ENCODE assay signal across 29 mouse cellular contexts in genomic region chr12:11433126-11433525, GRCm38 (mm10). TPM values are rescaled to one million over a fixed set of nuclear protein-coding genes. Genes with fewer than 3 reads are reported as not detected.
DNase-seq lines count a peak whose midpoint lies in the region; ATAC-seq and TF ChIP-seq lines count a peak whose summit lies in the region.
"Had no signal": no experiment of that assay in that cellular context is flagged by ENCODE, and none has a peak within 500 bp of the region (broad histone marks: within the 10 kb centered on the region; RNA-seq: fewer than 3 reads in every experiment).

No protein-coding gene starts in this region.

- WGBS in forebrain, postnatal 0 days: 78% methylated on average over 1 of the region's 1 CpGs
- 93% methylated on average over 1 of the region's 1 CpGs for WGBS in forebrain, embryonic 13.5 days
- WGBS in midbrain, postnatal 0 days: 97% methylated on average over 1 of the region's 1 CpGs
- WGBS in midbrain, embryonic 10.5 days: 86% methylated on average over 1 of the region's 1 CpGs

- ATAC-seq in forebrain, postnatal 0 days: no peak
- ATAC-seq in forebrain, embryonic 13.5 days: no peak
- no peak for ATAC-seq in midbrain, postnatal 0 days (ENCODE audit: low FRiP score)
- ATAC-seq: forebrain, embryonic 16.5 days; intestine, embryonic 16.5 days; liver, embryonic 12.5 days; liver, postnatal 0 days had no signal

- peaks cover 16% of the 10 kb centered on the region for H3K4me1 ChIP-seq in forebrain, postnatal 0 days (ENCODE audit: insufficient read depth)
- H3K4me1 ChIP-seq in forebrain, embryonic 13.5 days: peaks cover 20% of the 10 kb centered on the region
- H3K4me1 ChIP-seq in midbrain, postnatal 0 days (ENCODE audit: insufficient read depth, low read length): 0 out of 2 replicates have a peak, but pooled peaks cover 5% of the 10 kb centered on the region
- H3K4me1 ChIP-seq in midbrain, embryonic 10.5 days: peaks cover 27% of the 10 kb centered on the region
- H3K4me1 ChIP-seq: liver, embryonic 12.5 days had no signal

- H3K36me3 ChIP-seq in forebrain, postnatal 0 days (ENCODE audit: insufficient read depth): no peaks in the 10 kb centered on the region
- no peaks in the 10 kb centered on the region for H3K36me3 ChIP-seq in forebrain, embryonic 13.5 days (ENCODE audit: poor library complexity, severe bottlenecking)
- H3K36me3 ChIP-seq in midbrain, postnatal 0 days (ENCODE audit: insufficient read depth, low read length): no peaks in the 10 kb centered on the region
- no peaks in the 10 kb centered on the region for H3K36me3 ChIP-seq in midbrain, embryonic 10.5 days
- H3K36me3 ChIP-seq: embryonic facial prominence, embryonic 13.5 days; forebrain, embryonic 10.5 days; G1E; heart, embryonic 10.5 days; liver, embryonic 12.5 days; neural tube, embryonic 13.5 days had no signal

- H3K27me3 ChIP-seq in forebrain, postnatal 0 days (ENCODE audit: insufficient read depth, low read length): no peaks in the 10 kb centered on the region
- H3K27me3 ChIP-seq in forebrain, embryonic 13.5 days: peaks cover 5% of the 10 kb centered on the region
- no peaks in the 10 kb centered on the region for H3K27me3 ChIP-seq in midbrain, postnatal 0 days (ENCODE audit: insufficient read depth, low read length)
- peaks cover 39% of the 10 kb centered on the region for H3K27me3 ChIP-seq in midbrain, embryonic 10.5 days (ENCODE audit: low read depth, poor library complexity, severe bottlenecking)

- no peaks in the 10 kb centered on the region for H3K9me3 ChIP-seq in forebrain, postnatal 0 days (ENCODE audit: low read length)
- no peaks in the 10 kb centered on the region for H3K9me3 ChIP-seq in forebrain, embryonic 13.5 days (replicated peaks)
- H3K9me3 ChIP-seq in midbrain, postnatal 0 days (ENCODE audit: low read length): no peaks in the 10 kb centered on the region
- H3K9me3 ChIP-seq in midbrain, embryonic 10.5 days (replicated peaks): no peaks in the 10 kb centered on the region
- H3K9me3 ChIP-seq: embryonic facial prominence, embryonic 13.5 days; forebrain, embryonic 10.5 days; heart, embryonic 10.5 days; liver, embryonic 12.5 days; neural tube, embryonic 13.5 days had no signal

- peak overlapping the region; percentile 30; the same call in 1 of the 2 replicates for H3K4me2 ChIP-seq in forebrain, postnatal 0 days (ENCODE audit: low read depth)
- H3K4me2 ChIP-seq in forebrain, embryonic 13.5 days: no peak overlapping the region
- H3K4me2 ChIP-seq in midbrain, postnatal 0 days (ENCODE audit: low read depth, low read length, poor library complexity, severe bottlenecking): peak overlapping the region; percentile 71
- H3K4me2 ChIP-seq: embryonic facial prominence, embryonic 13.5 days; liver, embryonic 12.5 days had no signal

- H3K4me3 ChIP-seq in forebrain, postnatal 0 days (ENCODE audit: low read depth, low read length): no peak overlapping the region
- no peak overlapping the region for H3K4me3 ChIP-seq in forebrain, embryonic 13.5 days
- H3K4me3 ChIP-seq in layer of hippocampus, adult 2 months: no peak overlapping the region
- peak overlapping the region; percentile 21; the same call in 1 of the 2 replicates for H3K4me3 ChIP-seq in midbrain, postnatal 0 days (ENCODE audit: low read depth, low read length)
- no peak overlapping the region for H3K4me3 ChIP-seq in midbrain, embryonic 10.5 days
- H3K4me3 ChIP-seq: embryonic facial prominence, embryonic 13.5 days; forebrain, embryonic 10.5 days; heart, embryonic 10.5 days; liver, embryonic 12.5 days; myocyte; neural tube, embryonic 13.5 days had no signal

- DNase-seq in forebrain, postnatal 0 days: no peak
- DNase-seq in layer of hippocampus, adult 2 months (ENCODE audit: low spot score in 2 of 2): no peak
- DNase-seq in layer of hippocampus, postnatal 36 days: no peak
- DNase-seq in midbrain, postnatal 0 days (ENCODE audit: low spot score): no peak
- no peak for DNase-seq in midbrain, embryonic 10.5 days (ENCODE audit: low spot score)
- peak; percentile 81 for DNase-seq in brain, adult 2 months (ENCODE audit: low read depth, low spot score)
- DNase-seq in urinary bladder, postnatal 36 days (ENCODE audit: low spot score in 2 of 2): no peak
- DNase-seq: adrenal gland, adult 8-10 months; gastrocnemius, postnatal 14 days; heart, postnatal 36 days; kidney, adult 8-10 months; kidney, postnatal 4 days; liver, postnatal 0 days; lung, postnatal 36 days; midbrain, embryonic 14.5 days had no signal

- H3K9ac ChIP-seq in forebrain, postnatal 0 days: no peak overlapping the region
- no peak overlapping the region for H3K9ac ChIP-seq in forebrain, embryonic 13.5 days
- 0 out of 2 replicates have a peak overlapping the region, but pooled peaks have one; percentile 9 for H3K9ac ChIP-seq in midbrain, postnatal 0 days (replicated peaks; ENCODE audit: low read length, poor library complexity, severe bottlenecking)
- H3K9ac ChIP-seq: embryonic facial prominence, embryonic 13.5 days; liver, embryonic 12.5 days; liver, postnatal 0 days had no signal

- no peak overlapping the region for H3K27ac ChIP-seq in forebrain, postnatal 0 days (ENCODE audit: low read depth, low read length)
- no peak overlapping the region for H3K27ac ChIP-seq in forebrain, embryonic 13.5 days
- H3K27ac ChIP-seq in layer of hippocampus, adult 2 months: peak overlapping the region; percentile 67
- H3K27ac ChIP-seq in midbrain, postnatal 0 days (ENCODE audit: low read depth, low read length): no peak overlapping the region
- H3K27ac ChIP-seq in midbrain, embryonic 10.5 days (replicated peaks): no peak overlapping the region
- H3K27ac ChIP-seq: embryonic facial prominence, embryonic 13.5 days; forebrain, embryonic 10.5 days; heart, embryonic 10.5 days; kidney, postnatal 0 days; liver, embryonic 12.5 days; neural tube, embryonic 13.5 days had no signal

- TF ChIP-seq CTCF in forebrain, postnatal 0 days (IDR thresholded peaks at IDR 0.05; ENCODE audit: low read depth): no peak
- TF ChIP-seq CTCF in layer of hippocampus, adult 2 months (conservative IDR thresholded peaks at IDR 0.05): no peak
- no peak for TF ChIP-seq CTCF in midbrain, postnatal 0 days (IDR thresholded peaks at IDR 0.05)

RNA-seq across cellular contexts. Expression of gene Vsnl1, which starts 3.3 kb away (rescaled TPM):
- 125 and 133 TPM in 2 replicates for total RNA-seq in forebrain, postnatal 0 days (2014; rRNA removed)
- 74.2 and 119 TPM in 2 replicates for polyA plus RNA-seq in forebrain, postnatal 0 days (2015; fragmentation: Nextera tagmentation; extraction: Ambion mirVana)
- polyA plus RNA-seq in forebrain, embryonic 13.5 days (2015; fragmentation: Nextera tagmentation; extraction: Ambion mirVana): 3.3 and 4.8 TPM in 2 replicates
- total RNA-seq in layer of hippocampus, adult 2 months (2021): 100 to 1,000 TPM; 384 to 415 TPM
- total RNA-seq in layer of hippocampus, postnatal 36 days (2021): 100 to 1,000 TPM; 382 to 418 TPM
- total RNA-seq in midbrain, postnatal 0 days (2014; rRNA removed): 208 and 234 TPM in 2 replicates
- 286 and 288 TPM in 2 replicates for polyA plus RNA-seq in midbrain, postnatal 0 days (2015; fragmentation: Nextera tagmentation; extraction: Ambion mirVana)
- 0.72 and 0.75 TPM in 2 replicates for polyA plus RNA-seq in midbrain, embryonic 10.5 days (2016; fragmentation: Nextera tagmentation; extraction: Ambion mirVana)
- total RNA-seq: granulocyte monocyte progenitor cell, adult 5-6 weeks; megakaryocyte, adult 5-6 weeks had no signal
- polyA plus RNA-seq: G1E; liver, postnatal 0 days; myocyte had no signal

RNA-seq across cellular contexts. Expression of gene Rad51ap2, which starts 22.8 kb away (rescaled TPM):
- total RNA-seq in forebrain, postnatal 0 days (2014; rRNA removed): 1.1 and 1.4 TPM in 2 replicates
- 0.68 and 0.79 TPM in 2 replicates for polyA plus RNA-seq in forebrain, postnatal 0 days (2015; fragmentation: Nextera tagmentation; extraction: Ambion mirVana)
- polyA plus RNA-seq in forebrain, embryonic 13.5 days (2015; fragmentation: Nextera tagmentation; extraction: Ambion mirVana): 0.25 and 0.37 TPM in 2 replicates
- 1 to 10 TPM in 1 of 2 experiments, under 1 TPM in 1; 0.98 to 1.3 TPM for total RNA-seq in layer of hippocampus, adult 2 months (2021)
- under 1 TPM; 0.47 to 0.53 TPM for total RNA-seq in layer of hippocampus, postnatal 36 days (2021)
- 0.49 and 0.85 TPM in 2 replicates for total RNA-seq in midbrain, postnatal 0 days (2014; rRNA removed)
- 0.67 and 0.81 TPM in 2 replicates for polyA plus RNA-seq in midbrain, postnatal 0 days (2015; fragmentation: Nextera tagmentation; extraction: Ambion mirVana)
- 0.28 and 0.63 TPM in 2 replicates for polyA plus RNA-seq in midbrain, embryonic 10.5 days (2016; fragmentation: Nextera tagmentation; extraction: Ambion mirVana)
- total RNA-seq: gastrocnemius, postnatal 14 days; granulocyte monocyte progenitor cell, adult 5-6 weeks; heart, postnatal 36 days; megakaryocyte, adult 5-6 weeks had no signal
- polyA plus RNA-seq: G1E; liver, postnatal 0 days; myocyte; small intestine, adult 2 months had no signal
